Mouse (Mus musculus) heart, adult 2 months (tissue): ENCODE results near the gene Gm28729. TPM values are rescaled to one million over a fixed set of nuclear protein-coding genes. Genes with fewer than 3 reads are reported as not detected.

ENCODE experiments used
- DNase-seq, 2 experiments: peaks; one replicate each; pipeline ENCODE4 v3.0.0; 2021
- H3K27ac ChIP-seq: fragments of 200-600 bp; 2 replicates; pipeline ENCODE4 v1.8.1; 2022
- H3K27me3 ChIP-seq: fragments of 200-500 bp; 2 replicates; pipeline ENCODE4 v1.6.1; 2012; ENCODE audit warnings: mild to moderate bottlenecking, low read length, inconsistent platforms, mixed read lengths; ENCODE audit not compliant: control insufficient read depth, insufficient read depth
- H3K36me3 ChIP-seq: fragments of 200-500 bp; 2 replicates; pipeline ENCODE4 v1.6.1; 2012; ENCODE audit warnings: low read length, inconsistent platforms; ENCODE audit not compliant: control insufficient read depth, insufficient read depth
- H3K4me1 ChIP-seq: fragments of 200-500 bp; 2 replicates; pipeline ENCODE4 v1.6.1; 2011; ENCODE audit warnings: low read length; ENCODE audit not compliant: control insufficient read depth, insufficient read depth
- H3K4me3 ChIP-seq: fragments of 200-600 bp; 2 replicates; pipeline ENCODE4 v1.8.1; 2022
- H3K79me2 ChIP-seq: fragments of 200-500 bp; replicated peaks from 2 replicates; pipeline ENCODE4 v1.6.1; 2012; ENCODE audit warnings: mild to moderate bottlenecking, inconsistent platforms, low read length, moderate library complexity, mixed read lengths; ENCODE audit not compliant: control insufficient read depth, insufficient read depth
- H3K9ac ChIP-seq: fragments of 200-500 bp; 2 replicates; pipeline ENCODE4 v1.6.1; 2012; ENCODE audit warnings: low read depth, mild to moderate bottlenecking, control low read depth, inconsistent platforms, low read length, mixed read lengths
- CTCF ChIP-seq: fragments of 200-600 bp; IDR thresholded peaks from 2 replicates; pipeline ENCODE4 v1.8.1; 2022; ENCODE audit warnings: antibody characterized with exemption, mild to moderate bottlenecking, moderate library complexity
- EP300 ChIP-seq: fragments of 200-500 bp; IDR thresholded peaks from 2 replicates; pipeline ENCODE4 v1.6.1; 2011; ENCODE audit warnings: low read depth, low read length, control low read depth; ENCODE audit not compliant: insufficient read depth
- POLR2A ChIP-seq: fragments of 200-500 bp; IDR thresholded peaks from 2 replicates; pipeline ENCODE4 v1.6.1; 2011; ENCODE audit warnings: mild to moderate bottlenecking, low read depth, low read length, control low read depth; ENCODE audit not compliant: insufficient read depth
- WGBS: fragments of 180-500 bp; shearing (Covaris S2); methylation state at CpG from one replicate; pipeline ENCODE4 v1.1.7; 2018; 5-methylcytosine and 5-hydroxymethylcytosine counted together
- intact Hi-C: fragments of 180-260 bp; cut with DNase I; formaldehyde crosslinking; loops from one replicate; pipeline ENCODE4 v1.15.1; 2025
- polyA plus RNA-seq: library from polyadenylated mRNA; depleted of rRNA; stranded (reverse); fragments of >200 nt; gene quantifications from 2 replicates; pipeline ENCODE4 v1.2.3, GENCODE M21; 2012
- total RNA-seq, 2 experiments: library from RNA; stranded (reverse); gene quantifications; 2 replicates each; pipeline ENCODE4 v1.2.3; 2021

The Gm28729 gene
- total and polyA plus RNA-seq, 3 experiments: not detected

GRCm38 (mm10) chr9:96516806-96517205, 8.3 kb downstream of the Gm28729 start:
- intact Hi-C loops: no loop called here
- 69% methylated on average over 3 of the region's 3 CpGs for WGBS
- Histone ChIP-seq H3K4me3 (no peak overlapping the region), H3K79me2 (no peaks in the 10 kb centered on the region), H3K27me3 (no peaks in the 10 kb centered on the region), H3K36me3 (no peaks in the 10 kb centered on the region), H3K4me1 (no peaks in the 10 kb centered on the region), H3K27ac (no peak overlapping the region), H3K9ac (no peak overlapping the region)
- no peak for DNase-seq
- no peak for TF ChIP-seq POLR2A
- no peak for TF ChIP-seq CTCF
- TF ChIP-seq EP300: no peak

GRCm38 (mm10) chr9:96515737-96516136, 9.3 kb downstream of the Gm28729 start:
- Histone ChIP-seq H3K4me1 (no peaks in the 10 kb centered on the region), H3K27ac (no peak overlapping the region), H3K36me3 (no peaks in the 10 kb centered on the region), H3K27me3 (no peaks in the 10 kb centered on the region), H3K9ac (no peak overlapping the region), H3K4me3 (no peak overlapping the region), H3K79me2 (no peaks in the 10 kb centered on the region)
- WGBS: 68% methylated on average over 5 of the region's 5 CpGs
- no peak for DNase-seq
- intact Hi-C loops: no loop called here
- TF ChIP-seq CTCF (no peak), POLR2A (no peak), EP300 (no peak)

GRCm38 (mm10) chr9:96514278-96514677, 10.8 kb downstream of the Gm28729 start:
- Histone ChIP-seq H3K79me2 (no peaks in the 10 kb centered on the region), H3K27ac (no peak overlapping the region), H3K36me3 (no peaks in the 10 kb centered on the region), H3K9ac (no peak overlapping the region), H3K4me3 (no peak overlapping the region), H3K4me1 (no peaks in the 10 kb centered on the region), H3K27me3 (no peaks in the 10 kb centered on the region)
- intact Hi-C loops: no loop called here
- 55% methylated on average over 5 of the region's 5 CpGs for WGBS
- DNase-seq: no peak
- TF ChIP-seq CTCF: no peak
- TF ChIP-seq EP300: no peak
- no peak for TF ChIP-seq POLR2A

GRCm38 (mm10) chr9:96506011-96506498, 19.0 kb downstream of the Gm28729 start:
- Histone ChIP-seq H3K27me3 (no peaks in the 10 kb centered on the region), H3K4me1 (no peaks in the 10 kb centered on the region), H3K4me3 (no peak overlapping the region), H3K27ac (no peak overlapping the region), H3K36me3 (no peaks in the 10 kb centered on the region), H3K79me2 (no peaks in the 10 kb centered on the region), H3K9ac (no peak overlapping the region)
- TF ChIP-seq CTCF (no peak), POLR2A (no peak), EP300 (no peak)
- peak in 1 of 2 experiments; percentile 10 for DNase-seq
- intact Hi-C loops: no loop called here
- 63% methylated on average over 10 of the region's 10 CpGs for WGBS

GRCm38 (mm10) chr9:96505156-96505555, 19.9 kb downstream of the Gm28729 start:
- Histone ChIP-seq H3K4me3 (no peak overlapping the region), H3K36me3 (no peaks in the 10 kb centered on the region), H3K27me3 (no peaks in the 10 kb centered on the region), H3K4me1 (no peaks in the 10 kb centered on the region), H3K79me2 (no peaks in the 10 kb centered on the region), H3K9ac (no peak overlapping the region), H3K27ac (no peak overlapping the region)
- DNase-seq: no peak
- intact Hi-C loops: no loop called here
- WGBS: 87% methylated on average over 4 of the region's 4 CpGs
- no peak for TF ChIP-seq EP300
- no peak for TF ChIP-seq CTCF
- TF ChIP-seq POLR2A: no peak

- no peak overlapping the region for H3K9ac ChIP-seq
- H3K79me2 ChIP-seq: no peaks in the 10 kb centered on the region
- no peak overlapping the region for H3K4me3 ChIP-seq
- WGBS: 85% methylated on average over 17 of the region's 17 CpGs
- H3K27me3 ChIP-seq: no peaks in the 10 kb centered on the region
- intact Hi-C loops: no loop called here
- H3K4me1 ChIP-seq: no peaks in the 10 kb centered on the region
- H3K27ac ChIP-seq: no peak overlapping the region
- TF ChIP-seq CTCF: no peak
- no peak for TF ChIP-seq EP300
- no peak for TF ChIP-seq POLR2A
- no peaks in the 10 kb centered on the region for H3K36me3 ChIP-seq
- DNase-seq: no peak
Measured at GRCm38 (mm10) chr9:96504116-96504895, 20.8 kb downstream of the Gm28729 start.
